Mouse (Mus musculus) CH12.LX (cell line): Measurements from ENCODE around the gene Fyttd1. TPM values are rescaled to one million over a fixed set of nuclear protein-coding genes. Genes with fewer than 3 reads are reported as not detected.

Source experiments
- DNase-seq: peaks from one replicate; pipeline ENCODE4 v3.0.0-alpha.2; 2013; ENCODE audit errors: extremely low read depth
- H3K27ac ChIP-seq: 2 replicates; pipeline ENCODE4 v1.5.1; 2012; ENCODE audit warnings: low read depth, mild to moderate bottlenecking, control low read depth, moderate library complexity; ENCODE audit not compliant: insufficient read depth
- H3K27me3 ChIP-seq: replicated peaks from 2 replicates; pipeline ENCODE3; 2012; ENCODE audit warnings: inconsistent platforms
- H3K36me3 ChIP-seq, 2 experiments: replicated peaks in 1 of 2; 2 replicates each; pipeline versions ENCODE3 to v1.6.1; 2012; ENCODE audit warnings: inconsistent platforms in 1 of 2, low read length in 1 of 2, mild to moderate bottlenecking in 1 of 2, mixed read lengths in 1 of 2, moderate library complexity in 1 of 2; ENCODE audit not compliant: control insufficient read depth in 1 of 2, insufficient read depth in 1 of 2
- H3K4me1 ChIP-seq, 2 experiments: 2 replicates each; pipeline ENCODE4 v1.6.1; 2012; ENCODE audit warnings: inconsistent platforms in 1 of 2, moderate library complexity in 1 of 2; ENCODE audit not compliant: insufficient read depth in 2 of 2, control insufficient read depth in 1 of 2
- H3K4me2 ChIP-seq: 2 replicates; pipeline ENCODE4 v1.6.1; 2012; ENCODE audit warnings: low read depth, mild to moderate bottlenecking, control low read depth; ENCODE audit not compliant: poor library complexity, insufficient read depth, severe bottlenecking
- H3K4me3 ChIP-seq, 3 experiments: fragments of 150-350 bp in 1 of 3; sonication (generic) in 1 of 3; replicated peaks in 1 of 3; 2 replicates each; pipeline versions ENCODE3 to v1.5.1; 2011 to 2012; ENCODE audit warnings: low read depth in 2 of 3, low read length in 2 of 3, mild to moderate bottlenecking in 2 of 3, moderate library complexity in 2 of 3, control low read depth in 1 of 3, improper control_type of control experiment in 1 of 3, inconsistent platforms in 1 of 3, mixed read lengths in 1 of 3; ENCODE audit not compliant: poor library complexity in 1 of 3
- H3K79me2 ChIP-seq: replicated peaks from 2 replicates; pipeline ENCODE4 v1.6.1; 2012; ENCODE audit warnings: mild to moderate bottlenecking, moderate library complexity; ENCODE audit not compliant: control insufficient read depth, poor library complexity, insufficient read depth, severe bottlenecking; ENCODE audit errors: extremely low read depth
- H3K9ac ChIP-seq: 2 replicates; pipeline ENCODE4 v1.6.1; 2012; ENCODE audit warnings: low read depth, mild to moderate bottlenecking, control low read depth, moderate library complexity; ENCODE audit not compliant: insufficient read depth
- H3K9me3 ChIP-seq: replicated peaks from 2 replicates; pipeline ENCODE3; 2012; ENCODE audit warnings: low read length, inconsistent platforms, mixed read lengths
- BHLHE40 ChIP-seq: IDR thresholded peaks from 2 replicates; pipeline ENCODE4 v1.6.1; 2011; ENCODE audit warnings: mild to moderate bottlenecking, low read depth, low read length, improper control_type of control experiment
- CHD1 ChIP-seq: IDR thresholded peaks from 2 replicates; pipeline ENCODE4 v1.6.1; 2012; ENCODE audit warnings: low read depth, low read length, improper control_type of control experiment, inconsistent platforms
- CHD2 ChIP-seq: IDR thresholded peaks from 2 replicates; pipeline ENCODE4 v1.6.1; 2011; ENCODE audit warnings: low read length, improper control_type of control experiment
- CTCF ChIP-seq, 2 experiments: IDR thresholded peaks in 1 of 2; conservative IDR thresholded peaks in 1 of 2; 2 replicates each; pipeline ENCODE4 v1.5.1; 2011 to 2012; ENCODE audit warnings: low read depth in 2 of 2, low read length in 2 of 2, improper control_type of control experiment in 1 of 2, inconsistent platforms in 1 of 2, mild to moderate bottlenecking in 1 of 2, moderate library complexity in 1 of 2
- E2F4 ChIP-seq: IDR thresholded peaks from 2 replicates; pipeline ENCODE4 v1.6.1; 2011; ENCODE audit warnings: low read depth, low read length, improper control_type of control experiment; ENCODE audit not compliant: insufficient replicate concordance
- ELF1 ChIP-seq: IDR thresholded peaks from 2 replicates; pipeline ENCODE4 v1.6.1; 2014; ENCODE audit warnings: low read depth, mild to moderate bottlenecking, inconsistent platforms, low read length, improper control_type of control experiment
- EP300 ChIP-seq: IDR thresholded peaks from 2 replicates; pipeline ENCODE4 v1.6.1; 2011; ENCODE audit warnings: low read length, improper control_type of control experiment
- HCFC1 ChIP-seq: IDR thresholded peaks from 2 replicates; pipeline ENCODE4 v1.6.1; 2012; ENCODE audit warnings: low read depth, mild to moderate bottlenecking, inconsistent platforms, low read length, improper control_type of control experiment
- JUN ChIP-seq: IDR thresholded peaks from 2 replicates; pipeline ENCODE4 v1.6.1; 2011; ENCODE audit warnings: low read depth, mild to moderate bottlenecking, low read length, improper control_type of control experiment, moderate library complexity; ENCODE audit not compliant: insufficient read depth
- KAT2A ChIP-seq: IDR thresholded peaks from 2 replicates; pipeline ENCODE4 v1.6.1; 2012; ENCODE audit warnings: low read length, improper control_type of control experiment, inconsistent platforms; ENCODE audit not compliant: insufficient replicate concordance
- MAFK ChIP-seq: IDR thresholded peaks from 2 replicates; pipeline ENCODE4 v1.6.1; 2011; ENCODE audit warnings: low read length, improper control_type of control experiment; ENCODE audit not compliant: insufficient replicate concordance
- MAZ ChIP-seq: IDR thresholded peaks from 2 replicates; pipeline ENCODE4 v1.6.1; 2012; ENCODE audit warnings: low read depth, mild to moderate bottlenecking, inconsistent platforms, low read length, improper control_type of control experiment, moderate library complexity
- MEF2A ChIP-seq: IDR thresholded peaks from 2 replicates; pipeline ENCODE4 v1.6.1; 2014; ENCODE audit warnings: low read depth, mild to moderate bottlenecking, inconsistent platforms, low read length, improper control_type of control experiment, borderline replicate concordance
- NRF1 ChIP-seq: IDR thresholded peaks from 2 replicates; pipeline ENCODE4 v1.6.1; 2014; ENCODE audit warnings: low read depth, mild to moderate bottlenecking, inconsistent platforms, low read length, improper control_type of control experiment, moderate library complexity
- PAX5 ChIP-seq: IDR thresholded peaks from 2 replicates; pipeline ENCODE4 v1.6.1; 2012; ENCODE audit warnings: low read length, inconsistent platforms, mixed read lengths
- POLR2A ChIP-seq: IDR thresholded peaks from 2 replicates; pipeline ENCODE4 v1.6.1; 2011; ENCODE audit warnings: low read depth, mild to moderate bottlenecking, improper control_type of control experiment, low read length
- POLR2AphosphoS2 ChIP-seq: IDR thresholded peaks from 2 replicates; pipeline ENCODE4 v1.6.1; 2011; ENCODE audit warnings: low read depth, low read length, improper control_type of control experiment
- RAD21 ChIP-seq: IDR thresholded peaks from 2 replicates; pipeline ENCODE4 v1.6.1; 2011; ENCODE audit warnings: low read depth, mild to moderate bottlenecking, low read length, improper control_type of control experiment, moderate library complexity
- SIN3A ChIP-seq: IDR thresholded peaks from 2 replicates; pipeline ENCODE4 v1.6.1; 2012; ENCODE audit warnings: low read length, improper control_type of control experiment, inconsistent platforms
- SMC3 ChIP-seq: IDR thresholded peaks from 2 replicates; pipeline ENCODE4 v1.6.1; 2011; ENCODE audit warnings: low read depth, low read length, improper control_type of control experiment
- TBP ChIP-seq: conservative IDR thresholded peaks from 2 replicates; pipeline ENCODE4 v1.6.1; 2011; ENCODE audit warnings: low read depth, low read length, improper control_type of control experiment
- TCF12 ChIP-seq: IDR thresholded peaks from 2 replicates; pipeline ENCODE4 v1.6.1; 2014; ENCODE audit warnings: low read depth, mild to moderate bottlenecking, inconsistent platforms, low read length, improper control_type of control experiment
- USF1 ChIP-seq: IDR thresholded peaks from 2 replicates; pipeline ENCODE4 v1.6.1; 2014; ENCODE audit warnings: low read depth, mild to moderate bottlenecking, inconsistent platforms, low read length, improper control_type of control experiment
- ZKSCAN1 ChIP-seq: IDR thresholded peaks from 2 replicates; pipeline ENCODE4 v1.6.1; 2012; ENCODE audit warnings: low read depth, inconsistent platforms, low read length, improper control_type of control experiment, borderline replicate concordance
- dilution Hi-C: fragments of 300-500 bp; cut with MboI; formaldehyde crosslinking; loops from 2 replicates; pipeline ENCODE4 v1.14.3; 2020; ENCODE audit warnings: low sequenced_read_pairs; ENCODE audit not compliant: extremely low pct_unique_long_range_greater_than_20kb, extremely low pct_ligation_motif_present
- in situ Hi-C: fragments of 300-500 bp; cut with MboI; formaldehyde crosslinking; loops from 3 replicates; pipeline ENCODE4 v1.14.3; 2019; ENCODE audit warnings: low sequenced_read_pairs, low pct_ligation_motif_present, low pct_unique_long_range_greater_than_20kb, mixed read lengths
- polyA plus RNA-seq: library from polyadenylated mRNA; unstranded; fragments of >175 nt; gene quantifications from 2 replicates; pipeline ENCODE4 v1.2.1, GENCODE M21; 2012; ENCODE audit warnings: low read depth; ENCODE audit not compliant: insufficient read length
- total RNA-seq, 2 experiments: library from RNA; depleted of rRNA; stranded (reverse); fragments of 300-350 nt in 1 of 2; fragments of >200 nt in 1 of 2; gene quantifications; 2 replicates each; pipeline ENCODE4 v1.2.3; 2012 to 2014

Fyttd1 gene
- total and polyA plus RNA-seq, 3 experiments = 148 to 264 (median 168) TPM

GRCm38 (mm10) chr16:32906186-32906585, 28.9 kb downstream of the Fyttd1 start:
- Histone ChIP-seq H3K4me3 (no peak overlapping the region), H3K27me3 (no peaks in the 10 kb centered on the region), H3K4me1 (peaks cover 3 to 19% of the 10 kb centered on the region in 2 experiments), H3K9me3 (no peaks in the 10 kb centered on the region), H3K27ac (no peak overlapping the region), H3K9ac (no peak overlapping the region), H3K79me2 (peaks cover 6% of the 10 kb centered on the region; the same call in 1 of the 2 replicates), H3K36me3 (peaks cover 23 to 57% of the 10 kb centered on the region in 2 experiments), H3K4me2 (no peak overlapping the region)
- dilution Hi-C loops (no loop called here), in situ Hi-C loops (no loop called here)
- no peak for TF ChIP-seq HCFC1
- no peak for TF ChIP-seq POLR2AphosphoS2
- no peak for TF ChIP-seq MAFK
- TF ChIP-seq RAD21 = no peak
- no peak for TF ChIP-seq POLR2A
- TF ChIP-seq NRF1 = no peak
- no peak for TF ChIP-seq JUN
- no peak for TF ChIP-seq TCF12
- TF ChIP-seq TBP = no peak
- TF ChIP-seq CHD2 = no peak
- TF ChIP-seq CHD1 = no peak
- TF ChIP-seq USF1 = no peak
- TF ChIP-seq ZKSCAN1 = no peak
- DNase-seq = no peak

- in situ Hi-C loops (no loop called here), dilution Hi-C loops (no loop called here)
- Histone ChIP-seq H3K4me3 (no peak overlapping the region), H3K27ac (no peak overlapping the region), H3K9ac (no peak overlapping the region), H3K4me2 (no peak overlapping the region), H3K4me1 (peaks cover 0 to 13% of the 10 kb centered on the region in 2 experiments; a peak in 2 of 4 replicates), H3K36me3 (peaks cover 21 to 53% of the 10 kb centered on the region in 2 experiments), H3K27me3 (no peaks in the 10 kb centered on the region), H3K79me2 (peaks cover 6% of the 10 kb centered on the region; the same call in 1 of the 2 replicates), H3K9me3 (no peaks in the 10 kb centered on the region)
- DNase-seq = no peak
- TF ChIP-seq MAZ (no peak), BHLHE40 (no peak), SIN3A (no peak), MEF2A (no peak), CTCF (conservative IDR thresholded peaks at IDR 0.05 in 1 of 2, IDR thresholded peaks at IDR 0.05 in 1 of 2; ENCODE audit: low read depth in 2 of 2, low read length in 2 of 2) (no peak), KAT2A (no peak), SMC3 (no peak), PAX5 (no peak), JUN (no peak), E2F4 (no peak), ELF1 (no peak), EP300 (no peak), CHD2 (no peak)
Observed at GRCm38 (mm10) chr16:32906727-32907126, 29.4 kb downstream of the Fyttd1 start.
